8 mouse cellular contexts compared by ENCODE assay signal in the genomic region with DNA sequence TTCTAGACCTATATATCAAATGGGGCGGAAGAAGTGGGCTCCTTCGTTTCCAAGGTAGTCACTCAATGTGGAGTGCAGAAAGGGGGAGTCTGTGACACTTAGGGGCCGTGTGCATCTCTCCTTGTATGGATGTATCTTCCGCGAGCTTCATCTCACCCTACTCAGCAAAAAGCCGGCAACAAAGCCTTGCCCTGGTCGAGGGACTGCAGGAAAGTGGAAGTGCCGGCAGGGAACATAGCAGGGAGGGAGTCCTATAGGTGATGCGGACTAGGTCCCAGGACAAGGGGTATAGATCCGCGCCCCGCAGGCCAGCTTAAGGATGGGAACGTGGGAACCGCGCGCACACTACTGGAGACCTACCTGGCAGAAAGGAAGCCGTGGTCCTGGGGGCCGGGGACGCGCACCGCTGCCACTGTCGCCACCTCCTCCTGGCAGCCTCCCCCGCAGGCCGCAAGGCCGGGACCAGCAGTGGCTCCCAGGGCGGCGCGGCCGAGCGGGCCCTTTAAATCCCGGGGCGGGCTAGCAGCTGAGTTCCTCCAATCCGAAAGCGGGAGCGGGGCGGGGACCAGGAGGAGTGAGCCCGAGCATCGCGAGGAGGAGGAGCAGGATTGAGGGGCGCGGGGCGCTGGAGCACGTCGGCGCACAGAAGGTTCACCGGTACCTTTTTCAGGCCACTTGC. TPM values are rescaled to one million over a fixed set of nuclear protein-coding genes. Genes with fewer than 3 reads are reported as not detected.
DNase-seq lines count a peak whose midpoint lies in the region; ATAC-seq and TF ChIP-seq lines count a peak whose summit lies in the region.

Porcn (minus strand) TSS at position 511 of the 679 bp plus-strand sequence.

- intact Hi-C loops in heart, postnatal 25 days (cut with DNase I): no loop called here

- peak; percentile 52 for DNase-seq in MN1 (ENCODE audit: low spot score)
- peak; percentile 85 for DNase-seq in cerebellum, adult 8-10 months
- peak; percentile 88 for DNase-seq in forebrain, postnatal 0 days
- DNase-seq in heart, postnatal 25 days (ENCODE audit: low spot score): peak; percentile 76
- DNase-seq in layer of hippocampus, adult 2 months (ENCODE audit: low spot score in 2 of 2): peak; percentile 81 to 87
- DNase-seq in lung, embryonic 14.5 days: peak; percentile 86
- DNase-seq in ovary, postnatal 10 days (ENCODE audit: low spot score): peak; percentile 46
- DNase-seq in thymus, postnatal 0 days (ENCODE audit: low spot score): peak; percentile 9

- no peaks in the 10 kb centered on the region for H3K27me3 ChIP-seq in forebrain, postnatal 0 days (ENCODE audit: insufficient read depth, low read length)
- H3K27me3 ChIP-seq in lung, embryonic 14.5 days (ENCODE audit: insufficient read depth, low read length): no peaks in the 10 kb centered on the region

- no peaks in the 10 kb centered on the region for H3K4me1 ChIP-seq in forebrain, postnatal 0 days (ENCODE audit: insufficient read depth)
- no peaks in the 10 kb centered on the region for H3K4me1 ChIP-seq in lung, embryonic 14.5 days (ENCODE audit: insufficient read depth)

- WGBS in forebrain, postnatal 0 days: 18% methylated on average over 46 of the region's 46 CpGs
- WGBS in lung, embryonic 14.5 days: 8% methylated on average over 41 of the region's 46 CpGs

- H3K9ac ChIP-seq in forebrain, postnatal 0 days: peak within 1 kb of the TSS; percentile 71
- peak within 1 kb of the TSS; percentile 60 for H3K9ac ChIP-seq in lung, embryonic 14.5 days

- H3K4me2 ChIP-seq in forebrain, postnatal 0 days (ENCODE audit: low read depth): peak within 1 kb of the TSS; percentile 56
- H3K4me2 ChIP-seq in lung, embryonic 14.5 days: peak within 1 kb of the TSS; percentile 67

- no peak for TF ChIP-seq CTCF in forebrain, postnatal 0 days (IDR thresholded peaks at IDR 0.05; ENCODE audit: low read depth)
- no peak for TF ChIP-seq CTCF in layer of hippocampus, adult 2 months (conservative IDR thresholded peaks at IDR 0.05)
- no peak for TF ChIP-seq CTCF in lung, embryonic 14.5 days (IDR thresholded peaks at IDR 0.05; ENCODE audit: low read depth)

- no peaks in the 10 kb centered on the region for H3K9me3 ChIP-seq in forebrain, postnatal 0 days (ENCODE audit: low read length)
- H3K9me3 ChIP-seq in lung, embryonic 14.5 days (ENCODE audit: low read depth, low read length): no peaks in the 10 kb centered on the region

- peak within 1 kb of the TSS; percentile 57 for H3K4me3 ChIP-seq in forebrain, postnatal 0 days (ENCODE audit: low read depth, low read length)
- peak within 1 kb of the TSS; percentile 70 for H3K4me3 ChIP-seq in layer of hippocampus, adult 2 months
- H3K4me3 ChIP-seq in lung, embryonic 14.5 days (ENCODE audit: low read depth, low read length): peak within 1 kb of the TSS; percentile 49

- H3K36me3 ChIP-seq in forebrain, postnatal 0 days (ENCODE audit: insufficient read depth): no peaks in the 10 kb centered on the region
- no peaks in the 10 kb centered on the region for H3K36me3 ChIP-seq in lung, embryonic 14.5 days (ENCODE audit: insufficient read depth)

- peak; percentile 98 for ATAC-seq in forebrain, postnatal 0 days
- ATAC-seq in lung, embryonic 14.5 days (ENCODE audit: insufficient read depth): peak; percentile 97

- peak within 1 kb of the TSS; percentile 70 for H3K27ac ChIP-seq in forebrain, postnatal 0 days (ENCODE audit: low read depth, low read length)
- peak within 1 kb of the TSS; percentile 95 for H3K27ac ChIP-seq in layer of hippocampus, adult 2 months
- no peak within 1 kb of the TSS for H3K27ac ChIP-seq in lung, embryonic 14.5 days (ENCODE audit: low read depth)

RNA-seq across cellular contexts. Expression of gene Porcn, which starts in this region (rescaled TPM):
- total RNA-seq in forebrain, postnatal 0 days (2014; rRNA removed): 37.0 and 45.8 TPM in 2 replicates
- 39.4 and 46.6 TPM in 2 replicates for polyA plus RNA-seq in forebrain, postnatal 0 days (2015; fragmentation: Nextera tagmentation; extraction: Ambion mirVana)
- 1 to 10 TPM; 1.9 to 2.6 TPM for total RNA-seq in heart, postnatal 25 days (2021)
- total RNA-seq in layer of hippocampus, adult 2 months (2021): 100 to 1,000 TPM; 102 to 113 TPM
- polyA plus RNA-seq in lung, embryonic 14.5 days (2014; fragmentation: Nextera tagmentation; extraction: Ambion mirVana): 10.4 and 10.6 TPM in 2 replicates
- 0.60 and 0.64 TPM in 2 replicates for polyA plus RNA-seq in thymus, postnatal 0 days (2015; fragmentation: Nextera tagmentation; extraction: Ambion mirVana)

Comparison
In these comparisons a context has a peak if more than half of its experiments do, and no peak if none do; other contexts are left out.
1. RNA of gene Porcn (total RNA-seq): 102 to 113 TPM in layer of hippocampus, adult 2 months and 37.0 to 45.8 TPM in forebrain, postnatal 0 days; 1.9 to 2.6 TPM in heart, postnatal 25 days; every median in the first group is over 10 times any median in the second.
2. Peak in DNase-seq in thymus, postnatal 0 days; RNA of the gene not detected or under 1 TPM.
3. DNase-seq: peak in every context shown above with its lines; median percentile 88 in forebrain, postnatal 0 days; 86 in lung, embryonic 14.5 days; 85 in cerebellum, adult 8-10 months; 84 in layer of hippocampus, adult 2 months; 76 in heart, postnatal 25 days; 52 in MN1; 46 in ovary, postnatal 10 days; 9 in thymus, postnatal 0 days.
4. Peak in every context shown above with its lines, with median percentiles within 50 percentile points of each other: H3K4me3 ChIP-seq.